Mouse (Mus musculus): Measurements from ENCODE around the gene Wee2. TPM values are rescaled to one million over a fixed set of nuclear protein-coding genes. Genes with fewer than 3 reads are reported as not detected.

Gene Wee2
- polyA plus RNA-seq, 1 experiment: not detected

DNA sequence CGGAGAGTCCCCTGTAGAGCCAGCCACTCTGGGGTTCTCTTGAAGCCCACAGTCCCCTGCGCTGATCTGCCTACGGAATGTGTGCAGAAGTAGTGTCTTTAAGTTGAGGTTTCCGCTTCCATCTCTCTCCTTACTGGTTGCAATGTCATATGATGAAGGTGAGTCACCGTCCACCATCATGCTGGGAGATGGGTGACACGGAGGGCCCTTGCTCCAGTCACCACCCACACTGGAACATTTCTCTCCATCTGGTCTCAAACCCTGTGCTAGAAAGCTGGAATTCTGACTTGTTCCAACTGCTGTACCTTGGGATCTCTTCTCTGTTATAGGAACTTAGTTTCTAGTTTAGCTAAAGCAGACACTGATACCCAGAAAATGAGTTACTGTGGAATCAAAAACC is 17.8 kb upstream of the Wee2 start:
- TF ChIP-seq CTCF (IDR thresholded peaks at IDR 0.05; ENCODE audit: insufficient read depth, low read length): no peak
- TF ChIP-seq POLR2A (IDR thresholded peaks at IDR 0.05; ENCODE audit: borderline replicate concordance, extremely low read depth, low read depth, low read length): no peak
- no peaks in the 10 kb centered on the region for H3K4me1 ChIP-seq (ENCODE audit: control insufficient read depth, insufficient read depth, low read length)
- no peak overlapping the region for H3K4me3 ChIP-seq (replicated peaks; ENCODE audit: extremely low read depth, low read depth, low read length)
- DNase-seq: no peak
- 96% methylated on average over 6 of the region's 6 CpGs for WGBS

DNA sequence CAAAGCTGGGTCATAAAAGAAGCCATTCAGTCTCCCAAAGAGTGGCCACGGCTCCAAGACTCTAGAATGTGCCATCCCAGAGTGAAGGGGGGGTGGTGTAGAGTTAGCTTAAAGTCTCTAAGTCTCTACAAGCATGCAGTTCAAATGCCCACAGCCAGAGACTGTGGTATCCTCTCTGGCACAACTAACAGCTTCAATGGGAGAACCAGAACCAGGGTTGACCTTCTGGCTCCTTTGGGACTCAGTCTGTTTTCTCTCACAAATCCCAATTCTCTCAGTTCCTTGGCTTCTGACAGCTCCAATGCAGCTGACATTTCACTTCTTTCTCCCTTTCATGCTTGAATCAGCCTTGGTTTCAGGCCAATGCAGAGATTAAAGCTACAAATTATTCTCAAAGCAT is 15.9 kb upstream of the Wee2 start:
- H3K4me3 ChIP-seq (replicated peaks; ENCODE audit: extremely low read depth, low read depth, low read length): no peak overlapping the region
- H3K4me1 ChIP-seq (ENCODE audit: control insufficient read depth, insufficient read depth, low read length): no peaks in the 10 kb centered on the region
- WGBS: 83% methylated on average over 1 of the region's 1 CpGs
- TF ChIP-seq CTCF (IDR thresholded peaks at IDR 0.05; ENCODE audit: insufficient read depth, low read length) (no peak), POLR2A (IDR thresholded peaks at IDR 0.05; ENCODE audit: borderline replicate concordance, extremely low read depth, low read depth, low read length) (no peak)
- no peak for DNase-seq

DNA sequence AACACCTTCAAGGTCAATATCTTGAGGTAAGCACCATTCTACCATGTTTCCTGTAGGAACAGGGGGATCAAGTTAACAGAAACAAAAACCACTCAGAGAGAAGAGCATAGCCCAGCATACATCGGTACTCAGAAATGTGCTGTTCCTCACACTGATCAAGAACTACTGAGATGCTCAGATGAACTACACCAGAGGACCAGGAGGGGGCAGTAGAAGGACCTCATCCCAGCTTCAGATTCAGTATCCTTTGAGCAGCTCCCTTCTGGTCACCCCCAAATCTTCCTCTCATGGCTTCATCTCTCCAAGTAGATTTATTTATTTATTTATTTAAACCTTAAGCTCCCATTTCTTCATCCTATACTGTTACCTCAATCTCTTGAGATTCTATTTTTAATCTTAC is 15.1 kb upstream of the Wee2 start:
- no peak overlapping the region for H3K4me3 ChIP-seq (replicated peaks; ENCODE audit: extremely low read depth, low read depth, low read length)
- no peaks in the 10 kb centered on the region for H3K4me1 ChIP-seq (ENCODE audit: control insufficient read depth, insufficient read depth, low read length)
- TF ChIP-seq CTCF (IDR thresholded peaks at IDR 0.05; ENCODE audit: insufficient read depth, low read length): peak; percentile 63
- TF ChIP-seq POLR2A (IDR thresholded peaks at IDR 0.05; ENCODE audit: borderline replicate concordance, extremely low read depth, low read depth, low read length): no peak
- DNase-seq: peak; percentile 41
- WGBS: 45% methylated on average over 1 of the region's 1 CpGs

DNA sequence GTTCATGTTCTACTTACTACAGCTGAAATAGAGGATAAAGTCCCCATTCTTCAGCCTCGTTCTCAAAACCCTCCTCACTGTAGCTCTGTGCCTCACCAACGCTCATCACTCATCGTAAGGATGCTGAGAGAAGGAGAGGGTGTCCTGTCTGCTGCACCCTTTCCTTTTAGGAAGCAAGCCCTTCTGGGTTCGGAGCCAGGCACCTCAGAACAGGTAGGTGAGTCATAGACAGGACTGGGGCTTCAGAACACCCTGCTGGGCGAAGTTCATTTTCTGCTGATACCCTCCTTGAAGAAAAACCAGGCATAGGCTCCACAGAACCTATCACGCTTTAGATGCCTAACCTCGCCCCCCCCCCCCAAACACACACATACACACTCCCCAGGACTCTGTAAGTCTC is 11.4 kb upstream of the Wee2 start:
- WGBS: 91% methylated on average over 7 of the region's 7 CpGs
- Histone ChIP-seq H3K4me1 (ENCODE audit: control insufficient read depth, insufficient read depth, low read length) (peaks cover 3% of the 10 kb centered on the region; the same call in 1 of the 2 replicates), H3K4me3 (replicated peaks; ENCODE audit: extremely low read depth, low read depth, low read length) (no peak overlapping the region)
- DNase-seq: no peak
- TF ChIP-seq POLR2A (IDR thresholded peaks at IDR 0.05; ENCODE audit: borderline replicate concordance, extremely low read depth, low read depth, low read length) (no peak), CTCF (IDR thresholded peaks at IDR 0.05; ENCODE audit: insufficient read depth, low read length) (no peak)

DNA sequence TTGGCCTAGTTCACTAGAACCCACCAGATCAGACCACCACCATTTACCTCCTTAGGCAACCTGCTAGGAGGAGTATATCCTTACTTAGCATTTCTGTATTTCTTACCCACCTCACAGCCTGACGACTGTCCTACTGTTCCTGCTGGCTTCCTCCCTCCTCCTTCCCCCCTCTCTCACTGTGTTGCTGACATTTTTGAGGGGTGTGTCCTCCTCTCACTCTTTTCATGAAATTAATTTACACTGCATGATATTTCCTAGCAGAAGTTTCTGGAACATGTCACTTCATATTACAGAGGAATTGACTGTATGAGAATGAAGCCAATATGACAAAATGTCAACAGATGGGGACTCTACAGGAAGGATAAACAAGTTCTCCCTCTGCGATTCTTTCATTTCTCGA is 10.2 kb upstream of the Wee2 start:
- Histone ChIP-seq H3K4me1 (ENCODE audit: control insufficient read depth, insufficient read depth, low read length) (peaks cover 3% of the 10 kb centered on the region; the same call in 1 of the 2 replicates), H3K4me3 (replicated peaks; ENCODE audit: extremely low read depth, low read depth, low read length) (no peak overlapping the region)
- DNase-seq: no peak
- no peak for TF ChIP-seq POLR2A (IDR thresholded peaks at IDR 0.05; ENCODE audit: borderline replicate concordance, extremely low read depth, low read depth, low read length)
- TF ChIP-seq CTCF (IDR thresholded peaks at IDR 0.05; ENCODE audit: insufficient read depth, low read length): no peak
- 49% methylated on average over 3 of the region's 3 CpGs for WGBS

DNA sequence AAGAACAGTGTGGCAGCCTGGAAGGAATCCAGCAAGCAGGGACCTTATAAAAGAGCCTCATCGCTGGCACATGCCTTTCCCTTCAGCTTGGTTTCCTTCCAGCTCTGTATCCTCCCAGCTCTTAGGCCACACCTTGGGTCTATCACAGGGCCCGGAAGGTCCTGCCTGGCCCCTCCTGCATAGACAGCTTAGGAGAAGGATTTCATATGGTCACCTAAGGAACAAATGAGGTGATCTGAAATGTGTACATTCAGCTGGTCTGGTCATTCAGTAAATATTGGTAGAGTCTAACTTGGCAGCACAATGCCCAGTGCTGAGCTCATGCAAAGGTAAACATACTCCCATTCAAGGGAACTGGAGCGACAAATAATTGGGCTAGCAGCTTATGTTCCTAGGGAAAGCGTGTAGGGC is 9.4 kb upstream of the Wee2 start:
- H3K4me1 ChIP-seq (ENCODE audit: control insufficient read depth, insufficient read depth, low read length): peaks cover 3% of the 10 kb centered on the region; the same call in 1 of the 2 replicates
- TF ChIP-seq CTCF (IDR thresholded peaks at IDR 0.05; ENCODE audit: insufficient read depth, low read length) (no peak), POLR2A (IDR thresholded peaks at IDR 0.05; ENCODE audit: borderline replicate concordance, extremely low read depth, low read depth, low read length) (no peak)
- peak; percentile 19 for DNase-seq
- H3K4me3 ChIP-seq (replicated peaks; ENCODE audit: extremely low read depth, low read depth, low read length): no peak overlapping the region
- 29% methylated on average over 4 of the region's 4 CpGs for WGBS

DNA sequence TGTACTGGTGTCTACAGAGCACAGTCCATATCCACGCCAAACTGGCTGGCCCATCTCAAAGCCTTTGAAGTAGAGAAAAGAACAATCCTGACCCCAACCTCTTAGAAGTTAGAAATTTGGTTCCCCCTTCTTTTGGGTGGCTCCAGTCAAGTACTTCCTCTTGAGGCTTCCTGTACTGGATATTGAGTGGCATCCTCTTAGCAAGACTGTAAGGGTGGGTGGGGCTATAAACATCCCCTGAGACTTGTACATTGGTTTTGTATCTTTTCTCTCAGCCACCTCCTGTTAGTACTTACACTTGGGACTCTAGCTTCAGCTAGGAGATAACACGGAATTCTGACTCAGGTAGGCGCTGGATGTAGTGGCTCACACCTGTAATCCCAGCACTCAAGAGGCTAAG is 8.6 kb upstream of the Wee2 start:
- no peak for TF ChIP-seq POLR2A (IDR thresholded peaks at IDR 0.05; ENCODE audit: borderline replicate concordance, extremely low read depth, low read depth, low read length)
- no peak for TF ChIP-seq CTCF (IDR thresholded peaks at IDR 0.05; ENCODE audit: insufficient read depth, low read length)
- Histone ChIP-seq H3K4me3 (replicated peaks; ENCODE audit: extremely low read depth, low read depth, low read length) (no peak overlapping the region), H3K4me1 (ENCODE audit: control insufficient read depth, insufficient read depth, low read length) (peaks cover 3% of the 10 kb centered on the region; the same call in 1 of the 2 replicates)
- 68% methylated on average over 3 of the region's 3 CpGs for WGBS
- DNase-seq: no peak

DNA sequence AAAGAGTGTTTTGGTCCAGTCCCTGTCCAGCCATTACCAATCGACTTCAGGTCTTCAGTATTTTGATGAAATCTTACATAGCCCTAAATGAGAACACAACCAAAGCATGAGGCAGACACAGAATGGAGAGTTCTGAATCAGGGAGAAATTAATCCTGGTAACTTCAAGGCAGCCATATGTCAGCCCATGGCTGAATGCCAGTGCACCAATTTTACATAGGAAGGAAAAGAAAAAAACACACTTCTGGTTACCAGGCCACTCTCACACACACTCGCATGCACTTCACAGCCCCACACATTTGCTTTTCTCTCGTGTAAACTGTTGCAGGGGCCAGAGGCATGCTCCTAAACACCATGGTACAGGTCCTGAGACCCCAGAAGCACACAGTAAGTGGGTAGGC is 8.0 kb upstream of the Wee2 start:
- WGBS: 67% methylated on average over 3 of the region's 3 CpGs
- no peak for TF ChIP-seq CTCF (IDR thresholded peaks at IDR 0.05; ENCODE audit: insufficient read depth, low read length)
- no peak for DNase-seq
- Histone ChIP-seq H3K4me3 (replicated peaks; ENCODE audit: extremely low read depth, low read depth, low read length) (no peak overlapping the region), H3K4me1 (ENCODE audit: control insufficient read depth, insufficient read depth, low read length) (peaks cover 3% of the 10 kb centered on the region; the same call in 1 of the 2 replicates)

DNA sequence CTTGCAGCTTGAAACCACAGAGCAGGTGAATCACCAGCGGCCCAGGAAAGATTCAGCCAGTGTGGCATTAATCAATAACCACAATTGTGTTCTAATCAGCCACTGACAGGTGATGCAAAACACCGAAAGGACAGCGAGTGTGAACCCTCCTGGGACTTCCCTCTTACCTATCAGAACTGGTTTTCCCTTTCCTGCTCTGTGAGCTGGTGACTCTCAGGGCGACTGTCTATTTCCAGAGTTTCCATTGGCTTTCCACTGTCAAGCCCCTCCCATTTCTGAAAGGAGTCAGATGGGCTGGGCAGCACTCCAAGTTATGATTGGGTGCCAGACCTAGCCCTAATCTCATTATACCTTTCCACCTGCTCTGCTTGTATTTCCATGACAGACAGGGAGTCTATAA is 7.5 kb upstream of the Wee2 start:
- Histone ChIP-seq H3K4me3 (replicated peaks; ENCODE audit: extremely low read depth, low read depth, low read length) (no peak overlapping the region), H3K4me1 (ENCODE audit: control insufficient read depth, insufficient read depth, low read length) (peaks cover 3% of the 10 kb centered on the region; the same call in 1 of the 2 replicates)
- no peak for TF ChIP-seq POLR2A (IDR thresholded peaks at IDR 0.05; ENCODE audit: borderline replicate concordance, extremely low read depth, low read depth, low read length)
- TF ChIP-seq CTCF (IDR thresholded peaks at IDR 0.05; ENCODE audit: insufficient read depth, low read length): no peak
- DNase-seq: no peak
- 65% methylated on average over 4 of the region's 4 CpGs for WGBS

DNA sequence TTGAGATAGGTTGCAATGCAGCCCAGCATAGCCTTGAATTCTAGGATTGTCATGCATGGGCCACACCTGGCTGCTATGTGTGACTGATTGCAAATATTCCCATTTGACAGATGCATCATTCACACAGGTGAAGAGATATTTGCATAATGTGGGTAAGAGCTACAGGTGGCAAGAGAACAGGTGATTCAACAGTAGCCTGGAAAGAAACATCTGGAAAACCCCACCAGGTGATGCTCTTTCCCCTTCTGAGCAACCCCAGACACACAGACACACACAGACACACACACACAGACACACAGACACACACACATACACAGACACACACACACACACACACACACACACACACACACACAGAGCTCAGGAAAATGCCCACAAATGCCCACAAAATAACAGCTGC is 7.1 kb upstream of the Wee2 start:
- DNase-seq: no peak
- Histone ChIP-seq H3K4me1 (ENCODE audit: control insufficient read depth, insufficient read depth, low read length) (peaks cover 3% of the 10 kb centered on the region; the same call in 1 of the 2 replicates), H3K4me3 (replicated peaks; ENCODE audit: extremely low read depth, low read depth, low read length) (no peak overlapping the region)
- TF ChIP-seq POLR2A (IDR thresholded peaks at IDR 0.05; ENCODE audit: borderline replicate concordance, extremely low read depth, low read depth, low read length): no peak
- no peak for TF ChIP-seq CTCF (IDR thresholded peaks at IDR 0.05; ENCODE audit: insufficient read depth, low read length)

Measured in lung, adult 2 months (tissue).